Mouse (Mus musculus): ENCODE results near the gene Sept9.
"Not testable (repeated sequence)": the region's sequence is repeated elsewhere in the genome, so short reads cannot be mapped to it uniquely, and the experiment has no call there.

The Sept9 gene

GRCm38 (mm10) chr11:117313446-117313845 is 114.0 kb downstream of the Sept9 start:
- no peak for DNase-seq (ENCODE audit: low spot score)

GRCm38 (mm10) chr11:117314026-117314425 is 114.6 kb downstream of the Sept9 start:
- DNase-seq (ENCODE audit: low spot score): no peak

- DNase-seq (ENCODE audit: low spot score): no peak
These were observed 115.1 kb downstream of the Sept9 start for GRCm38 (mm10) chr11:117314520-117314919.

- DNase-seq (ENCODE audit: low spot score): no peak
These were observed 115.8 kb downstream of the Sept9 start for GRCm38 (mm10) chr11:117315309-117315708.

- DNase-seq (ENCODE audit: low spot score): no peak
These were observed 117.2 kb downstream of the Sept9 start for GRCm38 (mm10) chr11:117316441-117317331.

- no peak for DNase-seq (ENCODE audit: low spot score)
These were observed 118.1 kb downstream of the Sept9 start for GRCm38 (mm10) chr11:117317429-117318101.

- DNase-seq (ENCODE audit: low spot score): no peak
These were observed 118.7 kb downstream of the Sept9 start for GRCm38 (mm10) chr11:117318202-117318601.

GRCm38 (mm10) chr11:117318731-117319542 is 119.5 kb downstream of the Sept9 start:
- DNase-seq (ENCODE audit: low spot score): no peak

- DNase-seq (ENCODE audit: low spot score): no peak
These were observed 120.3 kb downstream of the Sept9 start for GRCm38 (mm10) chr11:117319543-117320335.

GRCm38 (mm10) chr11:117320482-117320881 is 121.0 kb downstream of the Sept9 start:
- no peak for DNase-seq (ENCODE audit: low spot score)

- DNase-seq (ENCODE audit: low spot score): no peak
These were observed 122.0 kb downstream of the Sept9 start for GRCm38 (mm10) chr11:117321311-117321971.

GRCm38 (mm10) chr11:117322311-117322710 is 122.8 kb downstream of the Sept9 start:
- no peak for DNase-seq (ENCODE audit: low spot score)

- no peak for DNase-seq (ENCODE audit: low spot score)
These were observed 123.5 kb downstream of the Sept9 start for GRCm38 (mm10) chr11:117322730-117323579.

- DNase-seq (ENCODE audit: low spot score): no peak
These were observed 124.6 kb downstream of the Sept9 start for GRCm38 (mm10) chr11:117323976-117324574.

- DNase-seq (ENCODE audit: low spot score): not testable (repeated sequence)
These were observed 125.3 kb downstream of the Sept9 start for GRCm38 (mm10) chr11:117324718-117325117.

- no peak for DNase-seq (ENCODE audit: low spot score)
These were observed 125.6 kb downstream of the Sept9 start for GRCm38 (mm10) chr11:117325131-117325467.

GRCm38 (mm10) chr11:117325468-117326139 is 126.1 kb downstream of the Sept9 start:
- no peak for DNase-seq (ENCODE audit: low spot score)

GRCm38 (mm10) chr11:117326140-117326725 is 126.8 kb downstream of the Sept9 start:
- DNase-seq (ENCODE audit: low spot score): no peak

Measured in c-Kit-positive CD71-positive TER-119-positive erythroid progenitor cells, embryonic 14.5 days (primary cell).